Comparison of ENCODE assay signal across 30 mouse cellular contexts in genomic region chr11:115878071-115878470, GRCm38 (mm10). TPM values are rescaled to one million over a fixed set of nuclear protein-coding genes. Genes with fewer than 3 reads are reported as not detected.
DNase-seq lines count a peak whose midpoint lies in the region; ATAC-seq lines count a peak whose summit lies in the region.
"Had no signal": no experiment of that assay in that cellular context is flagged by ENCODE, and none has a peak within 500 bp of the region (broad histone marks: within the 10 kb centered on the region; RNA-seq: fewer than 3 reads in every experiment).

No protein-coding gene starts in this region.

- DNase-seq in kidney, adult 9 months: peak; percentile 55
- DNase-seq in kidney, postnatal 25 days: peak; percentile 61 to 76
- DNase-seq in urinary bladder, postnatal 10 days (ENCODE audit: low spot score): no peak
- no peak for DNase-seq in adipocyte (ENCODE audit: low spot score)
- no peak for DNase-seq in ovary, postnatal 36 days (ENCODE audit: low spot score)
- DNase-seq: adrenal gland, adult 8-10 months; cerebellum, adult 11-12 months; cerebellum, postnatal 14 days; gastrocnemius, postnatal 10 days; heart, postnatal 4 days; left cerebral cortex, postnatal 4 days; lung, embryonic 14.5 days; lung, postnatal 4 days; midbrain, embryonic 14.5 days; retina, postnatal 1 day; right cerebral cortex, postnatal 25 days; thymus, adult 2 months had no signal

- H3K36me3 ChIP-seq in intestine, embryonic 16.5 days (ENCODE audit: control insufficient read depth, insufficient read depth, low read length): peaks cover 4% of the 10 kb centered on the region; the same call in 1 of the 2 replicates
- H3K36me3 ChIP-seq in stomach, embryonic 16.5 days (ENCODE audit: control insufficient read depth, insufficient read depth, low read length): no peaks in the 10 kb centered on the region
- H3K36me3 ChIP-seq: embryonic facial prominence, embryonic 13.5 days; G1E; heart, embryonic 10.5 days; hindbrain, embryonic 15.5 days; limb, embryonic 15.5 days had no signal

- peak overlapping the region; percentile 85 for H3K27ac ChIP-seq in intestine, embryonic 16.5 days (ENCODE audit: low read length)
- H3K27ac ChIP-seq in stomach, embryonic 16.5 days (ENCODE audit: low read length): peak overlapping the region; percentile 47
- H3K27ac ChIP-seq: embryonic facial prominence, embryonic 13.5 days; forebrain, embryonic 13.5 days; hindbrain, embryonic 15.5 days; limb, embryonic 15.5 days; liver, embryonic 14.5 days had no signal

- H3K4me1 ChIP-seq in intestine, embryonic 16.5 days (ENCODE audit: control insufficient read depth, insufficient read depth, low read length): peaks cover 11% of the 10 kb centered on the region
- H3K4me1 ChIP-seq in stomach, embryonic 16.5 days (ENCODE audit: control insufficient read depth, insufficient read depth, low read length): 0 out of 2 replicates have a peak, but pooled peaks cover 3% of the 10 kb centered on the region
- H3K4me1 ChIP-seq: embryonic facial prominence, embryonic 13.5 days; forebrain, embryonic 13.5 days; hindbrain, embryonic 15.5 days; limb, embryonic 15.5 days had no signal

- peak overlapping the region; percentile 71 for H3K9ac ChIP-seq in intestine, embryonic 16.5 days (ENCODE audit: low read depth, low read length)
- 0 out of 2 replicates have a peak overlapping the region, but pooled peaks have one; percentile 40 for H3K9ac ChIP-seq in stomach, embryonic 16.5 days (ENCODE audit: low read length)
- H3K9ac ChIP-seq: embryonic facial prominence, embryonic 13.5 days; forebrain, embryonic 13.5 days; hindbrain, embryonic 15.5 days; limb, embryonic 15.5 days; liver, embryonic 14.5 days; lung, embryonic 14.5 days had no signal

- H3K27me3 ChIP-seq in intestine, embryonic 16.5 days (replicated peaks; ENCODE audit: control insufficient read depth, insufficient read depth, low read length): no peaks in the 10 kb centered on the region
- H3K27me3 ChIP-seq in stomach, embryonic 16.5 days (ENCODE audit: control insufficient read depth, insufficient read depth, low read length): no peaks in the 10 kb centered on the region
- H3K27me3 ChIP-seq: hindbrain, embryonic 15.5 days; Patski had no signal

- peak; percentile 15; the same call in 1 of the 2 replicates for ATAC-seq in intestine, embryonic 16.5 days
- ATAC-seq in stomach, embryonic 16.5 days (ENCODE audit: insufficient read depth, low FRiP score): no peak
- ATAC-seq: forebrain, embryonic 13.5 days; Patski had no signal

- H3K4me3 ChIP-seq in intestine, embryonic 16.5 days (ENCODE audit: low read length): peak overlapping the region; percentile 53
- H3K4me3 ChIP-seq in stomach, embryonic 16.5 days (replicated peaks; ENCODE audit: low read length): peak overlapping the region; percentile 5; the same call in 1 of the 2 replicates
- H3K4me3 ChIP-seq: embryonic facial prominence, embryonic 13.5 days; erythroblast, embryonic 14.5 days; forebrain, embryonic 13.5 days; heart, embryonic 10.5 days; hindbrain, embryonic 15.5 days; limb, embryonic 15.5 days had no signal

- H3K4me2 ChIP-seq in intestine, embryonic 16.5 days (ENCODE audit: low read depth, low read length): peak overlapping the region; percentile 57
- H3K4me2 ChIP-seq in stomach, embryonic 16.5 days (ENCODE audit: low read depth, low read length): no peak overlapping the region
- H3K4me2 ChIP-seq: embryonic facial prominence, embryonic 13.5 days; forebrain, embryonic 13.5 days; hindbrain, embryonic 15.5 days; limb, embryonic 15.5 days; lung, embryonic 14.5 days had no signal

- no peaks in the 10 kb centered on the region for H3K9me3 ChIP-seq in intestine, embryonic 16.5 days (ENCODE audit: control insufficient read depth, low read length)
- H3K9me3 ChIP-seq in stomach, embryonic 16.5 days (replicated peaks; ENCODE audit: control insufficient read depth, low read length): no peaks in the 10 kb centered on the region
- H3K9me3 ChIP-seq: embryonic facial prominence, embryonic 13.5 days; forebrain, embryonic 13.5 days; G1E; heart, embryonic 10.5 days; hindbrain, embryonic 15.5 days; limb, embryonic 15.5 days had no signal

- 52% methylated on average over 8 of the region's 8 CpGs for WGBS in intestine, embryonic 16.5 days
- 65% methylated on average over 8 of the region's 8 CpGs for WGBS in stomach, embryonic 16.5 days

RNA-seq across cellular contexts. Expression of gene Myo15b, which starts 19.9 kb away (rescaled TPM):
- polyA plus RNA-seq in intestine, embryonic 16.5 days (2015; fragmentation: Nextera tagmentation; extraction: Ambion mirVana): 168 and 230 TPM in 2 replicates
- 20.8 and 21.1 TPM in 2 replicates for polyA plus RNA-seq in stomach, embryonic 16.5 days (2015; fragmentation: Nextera tagmentation; extraction: Ambion mirVana)
- polyA plus RNA-seq: erythroblast, embryonic 14.5 days; midbrain, embryonic 14.5 days had no signal

RNA-seq across cellular contexts. Expression of gene Smim5, which starts 21.7 kb away (rescaled TPM):
- polyA plus RNA-seq in intestine, embryonic 16.5 days (2015; fragmentation: Nextera tagmentation; extraction: Ambion mirVana): 1.6 and 3.1 TPM in 2 replicates
- polyA plus RNA-seq in stomach, embryonic 16.5 days (2015; fragmentation: Nextera tagmentation; extraction: Ambion mirVana): 6.5 and 8.5 TPM in 2 replicates

RNA-seq across cellular contexts. Expression of gene Smim6, which starts 33.7 kb away (rescaled TPM):
- 33.8 and 38.6 TPM in 2 replicates for polyA plus RNA-seq in intestine, embryonic 16.5 days (2015; fragmentation: Nextera tagmentation; extraction: Ambion mirVana)
- polyA plus RNA-seq in stomach, embryonic 16.5 days (2015; fragmentation: Nextera tagmentation; extraction: Ambion mirVana): 57.0 and 68.4 TPM in 2 replicates
- polyA plus RNA-seq: frontal cortex, adult 2 months; G1E; neural tube, embryonic 11.5 days had no signal

RNA-seq across cellular contexts. Expression of gene Llgl2, which starts 54.2 kb away (rescaled TPM):
- 102 and 107 TPM in 2 replicates for polyA plus RNA-seq in intestine, embryonic 16.5 days (2015; fragmentation: Nextera tagmentation; extraction: Ambion mirVana)
- polyA plus RNA-seq in stomach, embryonic 16.5 days (2015; fragmentation: Nextera tagmentation; extraction: Ambion mirVana): 65.6 and 75.3 TPM in 2 replicates

RNA-seq across cellular contexts. Expression of gene Sap30bp, which starts 55.0 kb away (rescaled TPM):
- polyA plus RNA-seq in intestine, embryonic 16.5 days (2015; fragmentation: Nextera tagmentation; extraction: Ambion mirVana): 27.3 and 29.2 TPM in 2 replicates
- 32.0 and 35.2 TPM in 2 replicates for polyA plus RNA-seq in stomach, embryonic 16.5 days (2015; fragmentation: Nextera tagmentation; extraction: Ambion mirVana)

Comparison
In these comparisons a context has a peak if more than half of its experiments do, and no peak if none do; other contexts are left out.
1. DNase-seq: peak in kidney, adult 9 months (single experiment) and kidney, postnatal 25 days (2 of 2); none in urinary bladder, postnatal 10 days (single experiment), adipocyte (single experiment) and ovary, postnatal 36 days (single experiment).